Mouse (Mus musculus) liver, embryonic 16.5 days (tissue): ENCODE measurements around the gene Nr3c2. TPM values are rescaled to one million over a fixed set of nuclear protein-coding genes. Genes with fewer than 3 reads are reported as not detected.

Experiments used
- ATAC-seq: fragments of 200-750 bp; cut with Nextera tagmentation; 2 replicates; pipeline ENCODE4 v1.8.0; 2017; ENCODE audit warnings: low read depth, mild to moderate bottlenecking, moderate number of reproducible peaks, moderate library complexity
- H3K27ac ChIP-seq: fragments of 300-500 bp; sonication (generic); 2 replicates; pipeline ENCODE4 v1.5.1; 2014; ENCODE audit warnings: mild to moderate bottlenecking, low read length
- H3K27me3 ChIP-seq: fragments of 300-500 bp; sonication (generic); 2 replicates; pipeline ENCODE4 v1.6.1; 2014; ENCODE audit warnings: low read depth, low read length, mixed read lengths; ENCODE audit not compliant: control insufficient read depth, insufficient read depth
- H3K36me3 ChIP-seq: fragments of 300-500 bp; sonication (generic); 2 replicates; pipeline ENCODE4 v1.6.1; 2014; ENCODE audit warnings: mild to moderate bottlenecking; ENCODE audit not compliant: control insufficient read depth, insufficient read depth
- H3K4me1 ChIP-seq: fragments of 300-500 bp; sonication (generic); 2 replicates; pipeline ENCODE4 v1.6.1; 2014; ENCODE audit warnings: low read depth, low read length, mixed read lengths; ENCODE audit not compliant: control insufficient read depth
- H3K4me2 ChIP-seq: fragments of 300-500 bp; sonication (generic); 2 replicates; pipeline ENCODE4 v1.6.1; 2014; ENCODE audit warnings: low read depth, low read length, mixed read lengths
- H3K4me3 ChIP-seq: fragments of 300-500 bp; sonication (generic); 2 replicates; pipeline ENCODE4 v1.5.1; 2014; ENCODE audit warnings: low read depth, mild to moderate bottlenecking, low read length
- H3K9ac ChIP-seq: fragments of 300-500 bp; sonication (generic); 2 replicates; pipeline ENCODE4 v1.6.1; 2014; ENCODE audit warnings: low read depth, low read length
- H3K9me3 ChIP-seq: fragments of 300-500 bp; sonication (generic); replicated peaks from 2 replicates; pipeline ENCODE4 v1.6.1; 2016; ENCODE audit warnings: low read length; ENCODE audit not compliant: control insufficient read depth
- WGBS: fragments of 180-500 bp; shearing (Covaris S2); extraction: QIAGEN DNeasy Blood & Tissue Kit; methylation state at CpG from one replicate; pipeline ENCODE4 v1.1.7; 2014; ENCODE audit not compliant: insufficient replicate concordance; 5-methylcytosine and 5-hydroxymethylcytosine counted together
- polyA plus RNA-seq: library from polyadenylated mRNA; unstranded; fragments of >200 nt; fragmentation: Nextera tagmentation; extraction: Ambion mirVana; gene quantifications from 2 replicates; pipeline ENCODE4 v1.2.1, GENCODE M21; 2015

Nr3c2 gene
- polyA plus RNA-seq, 1 experiment from 2014 or later = 2.1 TPM

GRCm38 (mm10) chr8:77169757-77170438 lies 270.7 kb downstream of the Nr3c2 start:
- 56% methylated on average over 4 of the region's 4 CpGs for whole genome bisulfite sequencing
- H3K4me3 ChIP-seq = no peak overlapping the region
- H3K27ac ChIP-seq = no peak overlapping the region
- no peaks in the 10 kb centered on the region for H3K4me1 ChIP-seq
- ATAC-seq = no peak
- H3K9me3 ChIP-seq = no peaks in the 10 kb centered on the region
- H3K27me3 ChIP-seq = no peaks in the 10 kb centered on the region
- H3K9ac ChIP-seq = no peak overlapping the region
- no peak overlapping the region for H3K4me2 ChIP-seq
- no peaks in the 10 kb centered on the region for H3K36me3 ChIP-seq

- WGBS = 67% methylated on average over 4 of the region's 4 CpGs
- ATAC-seq = no peak
- Histone ChIP-seq H3K4me2 (no peak overlapping the region), H3K36me3 (no peaks in the 10 kb centered on the region), H3K4me3 (no peak overlapping the region), H3K27ac (no peak overlapping the region), H3K27me3 (no peaks in the 10 kb centered on the region), H3K9me3 (no peaks in the 10 kb centered on the region), H3K4me1 (no peaks in the 10 kb centered on the region), H3K9ac (no peak overlapping the region)
Observed at GRCm38 (mm10) chr8:77170439-77170759, 271.2 kb downstream of the Nr3c2 start.

- H3K36me3 ChIP-seq = no peaks in the 10 kb centered on the region
- H3K4me3 ChIP-seq = no peak overlapping the region
- WGBS = 58% methylated on average over 12 of the region's 12 CpGs
- ATAC-seq = no peak
- no peaks in the 10 kb centered on the region for H3K4me1 ChIP-seq
- no peaks in the 10 kb centered on the region for H3K27me3 ChIP-seq
- no peak overlapping the region for H3K4me2 ChIP-seq
- no peak overlapping the region for H3K9ac ChIP-seq
- no peak overlapping the region for H3K27ac ChIP-seq
- no peaks in the 10 kb centered on the region for H3K9me3 ChIP-seq
Observed at GRCm38 (mm10) chr8:77173075-77173657, 273.9 kb downstream of the Nr3c2 start.

- no peak for ATAC-seq
- Histone ChIP-seq H3K27ac (no peak overlapping the region), H3K36me3 (no peaks in the 10 kb centered on the region), H3K4me2 (no peak overlapping the region), H3K4me1 (no peaks in the 10 kb centered on the region), H3K27me3 (no peaks in the 10 kb centered on the region), H3K4me3 (no peak overlapping the region), H3K9me3 (no peaks in the 10 kb centered on the region), H3K9ac (no peak overlapping the region)
- WGBS = 55% methylated on average over 3 of the region's 3 CpGs
Observed at GRCm38 (mm10) chr8:77173736-77174135, 274.5 kb downstream of the Nr3c2 start.

- no peaks in the 10 kb centered on the region for H3K4me1 ChIP-seq
- H3K36me3 ChIP-seq = no peaks in the 10 kb centered on the region
- ATAC-seq = no peak
- H3K4me3 ChIP-seq = no peak overlapping the region
- H3K4me2 ChIP-seq = no peak overlapping the region
- H3K27me3 ChIP-seq = no peaks in the 10 kb centered on the region
- no peaks in the 10 kb centered on the region for H3K9me3 ChIP-seq
- no peak overlapping the region for H3K27ac ChIP-seq
- H3K9ac ChIP-seq = no peak overlapping the region
- 60% methylated on average over 4 of the region's 4 CpGs for WGBS
Observed at GRCm38 (mm10) chr8:77175471-77175870, 276.2 kb downstream of the Nr3c2 start.

- Histone ChIP-seq H3K9me3 (no peaks in the 10 kb centered on the region), H3K4me2 (no peak overlapping the region), H3K27ac (no peak overlapping the region), H3K9ac (no peak overlapping the region), H3K27me3 (no peaks in the 10 kb centered on the region), H3K4me1 (no peaks in the 10 kb centered on the region), H3K36me3 (no peaks in the 10 kb centered on the region), H3K4me3 (no peak overlapping the region)
- WGBS = 69% methylated on average over 4 of the region's 4 CpGs
- ATAC-seq = no peak
Observed at GRCm38 (mm10) chr8:77176343-77176742, 277.1 kb downstream of the Nr3c2 start.

GRCm38 (mm10) chr8:77185816-77186215 lies 286.6 kb downstream of the Nr3c2 start:
- Histone ChIP-seq H3K4me1 (no peaks in the 10 kb centered on the region), H3K9ac (no peak overlapping the region), H3K27ac (no peak overlapping the region), H3K4me2 (no peak overlapping the region), H3K4me3 (no peak overlapping the region), H3K9me3 (no peaks in the 10 kb centered on the region), H3K27me3 (no peaks in the 10 kb centered on the region), H3K36me3 (no peaks in the 10 kb centered on the region)
- 78% methylated on average over 28 of the region's 28 CpGs for WGBS
- ATAC-seq = no peak

- no peak for ATAC-seq
- H3K4me3 ChIP-seq = no peak overlapping the region
- H3K27me3 ChIP-seq = no peaks in the 10 kb centered on the region
- no peaks in the 10 kb centered on the region for H3K36me3 ChIP-seq
- H3K4me1 ChIP-seq = no peaks in the 10 kb centered on the region
- H3K9me3 ChIP-seq = no peaks in the 10 kb centered on the region
- no peak overlapping the region for H3K27ac ChIP-seq
- WGBS = 72% methylated on average over 9 of the region's 9 CpGs
- no peak overlapping the region for H3K9ac ChIP-seq
- no peak overlapping the region for H3K4me2 ChIP-seq
Observed at GRCm38 (mm10) chr8:77186914-77187536, 287.8 kb downstream of the Nr3c2 start.

- Histone ChIP-seq H3K36me3 (no peaks in the 10 kb centered on the region), H3K4me1 (no peaks in the 10 kb centered on the region), H3K4me3 (no peak overlapping the region), H3K4me2 (no peak overlapping the region), H3K27ac (no peak overlapping the region), H3K27me3 (no peaks in the 10 kb centered on the region), H3K9ac (no peak overlapping the region), H3K9me3 (no peaks in the 10 kb centered on the region)
- no peak for ATAC-seq
- WGBS = 67% methylated on average over 9 of the region's 9 CpGs
Observed at GRCm38 (mm10) chr8:77187748-77188147, 288.5 kb downstream of the Nr3c2 start.
